Mouse (Mus musculus): ENCODE data around the gene Gnao1. TPM values are rescaled to one million over a fixed set of nuclear protein-coding genes. Genes with fewer than 3 reads are reported as not detected.

Gene Gnao1
- 0.40 TPM for polyA plus RNA-seq (2017; shearing (Covaris generic))

DNA sequence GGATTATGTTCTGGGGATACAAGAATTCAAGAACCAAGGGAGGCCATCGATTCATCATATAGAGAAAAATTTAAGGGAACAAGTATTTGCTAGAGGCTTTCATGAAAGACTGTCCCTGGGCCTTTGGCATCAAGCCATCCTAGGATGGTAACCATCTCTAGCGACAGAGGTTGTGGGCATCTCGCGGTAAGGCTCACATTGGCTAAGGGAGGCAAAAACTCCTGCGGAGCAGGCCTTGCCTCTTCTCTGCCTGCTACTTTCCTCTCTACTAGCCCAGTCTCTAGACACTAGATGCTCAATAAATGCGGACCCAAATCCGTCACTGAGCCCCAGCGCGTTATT is at the start of gene Gnao1:
Gene Gnao1, plus strand, starts transcription at position 281 of the 342 bp plus-strand sequence.

DNA sequence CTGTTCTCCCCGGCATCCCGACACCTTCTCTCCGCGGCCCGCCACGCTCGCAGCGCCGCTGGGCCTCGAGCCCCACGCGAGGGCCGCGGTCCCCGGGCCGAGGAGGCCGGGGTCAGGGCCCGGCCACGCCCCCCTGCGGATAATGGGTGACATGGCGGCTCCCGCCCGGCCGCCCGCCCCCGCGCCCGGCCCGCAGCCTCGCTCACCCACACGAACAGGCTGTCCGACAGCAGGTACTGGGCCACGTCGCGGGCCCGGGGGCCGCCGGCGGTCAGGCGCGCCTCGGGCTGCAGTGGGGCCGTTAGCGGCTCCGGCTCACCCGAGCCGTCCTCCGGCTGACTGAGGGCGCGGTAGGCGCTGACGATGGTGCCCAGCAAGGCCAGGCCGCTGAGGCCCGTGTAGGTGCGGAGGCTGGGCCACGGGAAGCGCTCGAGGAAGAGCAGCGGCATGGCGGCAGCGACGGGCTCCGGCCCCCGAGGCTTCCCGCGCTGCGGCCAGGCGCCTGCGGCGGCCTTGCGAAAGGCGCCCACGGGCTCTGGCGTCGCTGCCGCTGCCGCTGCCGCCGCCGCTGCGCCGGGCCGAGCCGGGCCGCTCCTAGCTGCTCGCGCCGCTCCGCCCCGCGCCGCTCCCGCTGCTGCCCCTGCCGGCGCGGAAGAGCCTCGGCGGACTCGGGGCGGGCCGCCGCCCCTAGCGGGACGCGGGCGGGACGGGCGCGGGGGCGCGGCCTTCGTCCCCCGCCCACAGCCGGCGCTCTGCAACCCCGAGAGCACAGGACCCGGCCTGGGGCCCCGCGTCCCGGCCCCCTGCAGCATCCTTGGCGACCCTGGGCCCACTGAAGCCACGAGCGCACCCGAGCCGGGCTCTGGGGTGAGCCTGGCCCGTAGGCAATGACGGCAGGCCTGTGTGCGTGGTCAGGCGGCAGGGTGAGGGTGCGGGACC is 202.5 kb downstream of the Gnao1 start, which contains the start of gene Amfr:
Gene Amfr, minus strand, starts transcription at position 830 of the 939 bp plus-strand sequence.

Other genes with a start within 250 kb of the Gnao1 start
- 16.9 TPM for gene Amfr, start 202.9 kb downstream of the Gnao1 start, polyA plus RNA-seq (2017; shearing (Covaris generic))
- 114 TPM for gene Nudt21, start 227.1 kb downstream of the Gnao1 start, polyA plus RNA-seq (2017; shearing (Covaris generic))
- 22.8 TPM for gene Ogfod1, start 227.2 kb downstream of the Gnao1 start, polyA plus RNA-seq (2017; shearing (Covaris generic))